Mouse (Mus musculus): Measurements from ENCODE around the gene Igf2bp3. TPM values are rescaled to one million over a fixed set of nuclear protein-coding genes. Genes with fewer than 3 reads are reported as not detected.

Igf2bp3 gene
- total and polyA plus RNA-seq, 2 experiments from 2014 or later = 12.3 to 12.8 TPM

DNA sequence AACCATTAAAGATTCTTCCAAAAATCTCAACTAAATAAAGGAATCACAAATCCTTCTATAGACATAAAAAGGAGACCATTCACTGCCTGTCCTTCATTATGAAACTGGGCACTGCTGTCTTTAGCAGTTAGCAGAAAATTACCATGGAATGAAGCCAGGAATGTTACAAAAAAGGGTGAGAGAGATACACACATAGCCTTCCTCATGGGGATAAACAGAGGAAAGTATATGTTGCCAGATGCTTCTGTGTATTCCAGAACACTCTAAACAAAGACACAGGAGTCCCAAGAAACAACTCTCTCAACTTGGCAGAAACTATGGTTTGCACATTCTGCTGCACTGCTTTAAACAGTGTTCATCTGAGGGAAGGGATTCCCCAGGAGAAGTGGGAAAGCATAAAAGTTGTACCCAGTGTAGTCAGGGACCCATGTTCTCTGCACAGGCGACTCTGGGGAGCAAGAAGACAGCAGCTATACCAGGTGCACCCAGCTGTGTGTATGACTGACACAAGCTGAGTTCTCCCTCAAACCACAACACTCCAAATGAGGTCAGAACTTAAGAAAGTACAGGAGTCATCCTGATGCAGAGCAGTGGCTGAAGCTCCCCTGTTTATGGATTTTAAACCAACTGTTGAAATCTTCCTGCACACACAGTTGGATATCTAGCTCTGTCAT is 95.2 kb downstream of the Igf2bp3 start:
- H3K4me2 ChIP-seq (ENCODE audit: low read depth) = no peak overlapping the region
- H3K27ac ChIP-seq (ENCODE audit: low read depth, low read length) = no peak overlapping the region
- no peaks in the 10 kb centered on the region for H3K4me1 ChIP-seq (ENCODE audit: insufficient read depth)
- DNase-seq (no peak), ATAC-seq (no peak)
- peaks cover 8% of the 10 kb centered on the region for H3K36me3 ChIP-seq (ENCODE audit: insufficient read depth)
- H3K27me3 ChIP-seq (ENCODE audit: insufficient read depth, low read length) = no peaks in the 10 kb centered on the region
- no peaks in the 10 kb centered on the region for H3K9me3 ChIP-seq (ENCODE audit: low read length)
- WGBS = 61% methylated on average over 1 of the region's 1 CpGs
- H3K9ac ChIP-seq = no peak overlapping the region
- no peak overlapping the region for H3K4me3 ChIP-seq (ENCODE audit: low read depth, low read length)
- TF ChIP-seq CTCF (IDR thresholded peaks at IDR 0.05; ENCODE audit: low read depth) = no peak

DNA sequence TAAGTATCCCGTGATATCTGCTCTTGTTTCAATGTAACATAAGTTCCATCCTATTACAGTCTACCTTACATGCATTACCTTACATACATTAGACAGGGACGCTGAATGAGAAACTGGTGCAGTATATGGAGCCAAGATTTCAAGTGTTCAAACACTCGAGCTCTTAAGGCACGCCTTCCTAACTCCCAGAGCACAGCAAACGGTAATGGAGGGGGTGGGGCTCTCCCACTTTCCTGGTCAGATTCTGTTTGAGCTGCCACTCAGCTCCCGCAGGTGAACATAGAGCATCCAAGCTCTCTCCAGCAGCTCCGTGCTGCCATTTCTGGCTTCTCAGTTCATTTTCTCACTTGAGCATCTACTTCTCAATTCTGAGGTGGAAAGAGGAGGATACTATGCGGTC is 96.3 kb downstream of the Igf2bp3 start:
- TF ChIP-seq CTCF (IDR thresholded peaks at IDR 0.05; ENCODE audit: low read depth) = no peak
- DNase-seq = no peak
- no peak overlapping the region for H3K9ac ChIP-seq
- no peak overlapping the region for H3K27ac ChIP-seq (ENCODE audit: low read depth, low read length)
- no peak overlapping the region for H3K4me3 ChIP-seq (ENCODE audit: low read depth, low read length)
- ATAC-seq = no peak
- WGBS = 76% methylated on average over 8 of the region's 8 CpGs
- H3K4me1 ChIP-seq (ENCODE audit: insufficient read depth) = no peaks in the 10 kb centered on the region
- no peaks in the 10 kb centered on the region for H3K9me3 ChIP-seq (ENCODE audit: low read length)
- peaks cover 8% of the 10 kb centered on the region for H3K36me3 ChIP-seq (ENCODE audit: insufficient read depth)
- no peaks in the 10 kb centered on the region for H3K27me3 ChIP-seq (ENCODE audit: insufficient read depth, low read length)
- H3K4me2 ChIP-seq (ENCODE audit: low read depth) = no peak overlapping the region

DNA sequence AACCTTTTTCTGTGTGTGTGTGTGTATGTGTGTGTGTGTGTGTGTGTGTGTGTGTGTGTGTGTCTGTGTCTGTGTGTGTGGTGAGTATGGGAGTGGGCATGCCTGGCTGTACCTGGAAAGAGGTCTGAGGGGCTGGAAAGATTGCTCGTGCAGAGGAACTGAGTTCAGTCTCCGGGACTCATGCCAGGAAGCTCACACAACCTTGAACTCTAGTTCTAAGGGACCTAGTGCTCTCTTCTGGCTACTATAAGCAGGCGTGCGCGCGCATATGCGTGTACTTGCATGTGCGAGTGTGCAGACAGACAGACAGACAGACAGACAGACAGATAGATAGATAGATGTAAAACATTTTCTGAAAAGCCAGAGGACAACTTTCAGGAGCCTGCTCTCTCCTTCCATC is 98.5 kb downstream of the Igf2bp3 start:
- H3K4me1 ChIP-seq (ENCODE audit: insufficient read depth) = no peaks in the 10 kb centered on the region
- peaks cover 8% of the 10 kb centered on the region for H3K36me3 ChIP-seq (ENCODE audit: insufficient read depth)
- 94% methylated on average over 8 of the region's 8 CpGs for WGBS
- H3K27me3 ChIP-seq (ENCODE audit: insufficient read depth, low read length) = no peaks in the 10 kb centered on the region
- no peak overlapping the region for H3K4me3 ChIP-seq (ENCODE audit: low read depth, low read length)
- no peak overlapping the region for H3K4me2 ChIP-seq (ENCODE audit: low read depth)
- H3K9me3 ChIP-seq (ENCODE audit: low read length) = no peaks in the 10 kb centered on the region
- ATAC-seq (no peak), DNase-seq (no peak)
- H3K27ac ChIP-seq (ENCODE audit: low read depth, low read length) = no peak overlapping the region
- TF ChIP-seq CTCF (IDR thresholded peaks at IDR 0.05; ENCODE audit: low read depth) = no peak
- H3K9ac ChIP-seq = no peak overlapping the region

DNA sequence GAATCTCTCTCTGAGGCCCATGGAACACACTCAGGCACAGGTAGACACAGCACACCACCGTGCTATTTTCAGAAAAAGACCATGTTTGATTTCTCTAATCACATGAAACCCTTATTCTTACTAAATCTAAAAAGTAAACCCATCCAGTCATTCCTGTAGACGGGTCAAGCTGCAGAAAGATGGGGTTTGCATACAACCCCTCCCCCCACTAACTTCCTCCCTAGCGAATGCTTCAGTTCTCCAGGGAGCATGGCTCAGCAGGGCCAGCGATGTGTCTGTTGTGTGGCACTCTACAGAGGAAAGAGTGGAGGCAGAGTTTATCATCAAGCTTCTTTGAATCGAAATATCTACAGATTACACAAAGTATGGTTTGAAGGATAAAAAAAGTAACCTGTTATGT is 99.2 kb downstream of the Igf2bp3 start:
- no peak for DNase-seq
- no peak overlapping the region for H3K27ac ChIP-seq (ENCODE audit: low read depth, low read length)
- ATAC-seq = no peak
- no peaks in the 10 kb centered on the region for H3K9me3 ChIP-seq (ENCODE audit: low read length)
- no peak overlapping the region for H3K4me3 ChIP-seq (ENCODE audit: low read depth, low read length)
- no peaks in the 10 kb centered on the region for H3K27me3 ChIP-seq (ENCODE audit: insufficient read depth, low read length)
- WGBS = 86% methylated on average over 5 of the region's 5 CpGs
- TF ChIP-seq CTCF (IDR thresholded peaks at IDR 0.05; ENCODE audit: low read depth) = no peak
- H3K36me3 ChIP-seq (ENCODE audit: insufficient read depth) = peaks cover 8% of the 10 kb centered on the region
- H3K9ac ChIP-seq = no peak overlapping the region
- H3K4me1 ChIP-seq (ENCODE audit: insufficient read depth) = no peaks in the 10 kb centered on the region
- no peak overlapping the region for H3K4me2 ChIP-seq (ENCODE audit: low read depth)

DNA sequence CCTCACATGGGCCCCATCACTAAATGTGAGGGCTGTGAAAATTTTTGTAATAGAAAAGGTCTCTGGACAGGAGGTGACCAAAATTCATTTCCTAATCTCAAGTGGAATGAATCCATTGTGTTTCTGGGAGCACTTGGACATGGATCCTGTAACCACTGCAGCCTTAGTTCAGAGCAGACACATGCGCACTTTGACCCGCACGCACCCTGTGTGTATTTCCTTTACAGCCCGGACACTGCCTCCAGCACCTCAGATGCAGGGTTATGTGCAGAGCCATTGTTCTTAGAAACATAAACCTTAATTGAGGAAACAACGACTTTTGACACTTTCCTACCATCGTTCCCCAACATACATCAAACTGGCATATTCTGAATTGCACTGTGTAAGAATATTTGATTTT is 100.3 kb downstream of the Igf2bp3 start:
- Histone ChIP-seq H3K9ac (no peak overlapping the region), H3K9me3 (ENCODE audit: low read length) (no peaks in the 10 kb centered on the region), H3K4me3 (ENCODE audit: low read depth, low read length) (no peak overlapping the region), H3K36me3 (ENCODE audit: insufficient read depth) (peaks cover 8% of the 10 kb centered on the region), H3K4me1 (ENCODE audit: insufficient read depth) (no peaks in the 10 kb centered on the region), H3K27me3 (ENCODE audit: insufficient read depth, low read length) (no peaks in the 10 kb centered on the region), H3K4me2 (ENCODE audit: low read depth) (no peak overlapping the region), H3K27ac (ENCODE audit: low read depth, low read length) (no peak overlapping the region)
- ATAC-seq (no peak), DNase-seq (no peak)
- no peak for TF ChIP-seq CTCF (IDR thresholded peaks at IDR 0.05; ENCODE audit: low read depth)
- WGBS = 95% methylated on average over 6 of the region's 6 CpGs

DNA sequence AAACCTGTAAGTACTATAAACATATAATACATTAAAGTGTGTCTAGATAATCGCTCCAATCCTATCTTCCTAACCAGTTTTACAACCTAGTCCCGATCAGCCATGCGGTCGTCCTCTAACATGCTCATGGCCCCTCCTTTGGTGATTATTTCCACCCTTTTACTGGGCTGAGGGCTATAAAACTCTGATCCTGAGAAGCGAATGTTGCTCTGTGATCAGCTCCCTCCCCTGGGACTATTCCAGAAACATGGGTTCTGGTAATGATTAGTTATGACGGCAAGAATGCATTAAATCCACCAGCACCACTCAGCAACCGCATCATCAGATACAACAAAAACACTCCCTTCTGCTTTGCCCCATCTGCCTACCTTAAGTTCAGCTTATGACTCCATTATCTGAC is 100.9 kb downstream of the Igf2bp3 start:
- no peak for ATAC-seq
- no peaks in the 10 kb centered on the region for H3K9me3 ChIP-seq (ENCODE audit: low read length)
- TF ChIP-seq CTCF (IDR thresholded peaks at IDR 0.05; ENCODE audit: low read depth) = no peak
- no peak overlapping the region for H3K27ac ChIP-seq (ENCODE audit: low read depth, low read length)
- no peak overlapping the region for H3K4me2 ChIP-seq (ENCODE audit: low read depth)
- DNase-seq = no peak
- no peak overlapping the region for H3K4me3 ChIP-seq (ENCODE audit: low read depth, low read length)
- no peaks in the 10 kb centered on the region for H3K27me3 ChIP-seq (ENCODE audit: insufficient read depth, low read length)
- 91% methylated on average over 7 of the region's 7 CpGs for WGBS
- peaks cover 8% of the 10 kb centered on the region for H3K36me3 ChIP-seq (ENCODE audit: insufficient read depth)
- no peaks in the 10 kb centered on the region for H3K4me1 ChIP-seq (ENCODE audit: insufficient read depth)
- H3K9ac ChIP-seq = no peak overlapping the region

DNA sequence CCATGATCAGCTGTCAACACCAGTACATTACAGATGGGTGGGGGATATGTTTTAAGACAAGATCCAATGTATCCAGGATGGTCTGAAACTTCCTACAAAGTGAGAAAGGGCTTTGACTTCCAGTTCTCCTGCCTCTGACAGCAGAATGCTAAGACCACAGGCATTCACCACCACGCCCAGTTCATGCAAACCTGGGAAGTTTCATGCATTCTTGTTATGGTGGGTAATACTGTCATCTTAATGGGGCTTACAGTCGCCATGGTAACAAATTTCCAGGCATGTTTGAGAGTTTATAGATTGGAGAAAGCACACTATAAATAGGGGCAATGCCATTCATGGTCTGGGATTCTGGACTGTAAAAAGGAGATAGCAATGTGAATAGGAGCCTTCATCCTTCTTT is 105.6 kb downstream of the Igf2bp3 start:
- 82% methylated on average over 2 of the region's 2 CpGs for WGBS
- DNase-seq (peak; percentile 13), ATAC-seq (no peak; the same call in 1 of the 2 replicates)
- H3K27ac ChIP-seq (ENCODE audit: low read depth, low read length) = no peak overlapping the region
- H3K4me2 ChIP-seq (ENCODE audit: low read depth) = no peak overlapping the region
- H3K4me1 ChIP-seq (ENCODE audit: insufficient read depth) = no peaks in the 10 kb centered on the region
- TF ChIP-seq CTCF (IDR thresholded peaks at IDR 0.05; ENCODE audit: low read depth) = no peak
- H3K9me3 ChIP-seq (ENCODE audit: low read length) = no peaks in the 10 kb centered on the region
- peaks cover 3% of the 10 kb centered on the region; the same call in 1 of the 2 replicates for H3K36me3 ChIP-seq (ENCODE audit: insufficient read depth)
- H3K27me3 ChIP-seq (ENCODE audit: insufficient read depth, low read length) = no peaks in the 10 kb centered on the region
- no peak overlapping the region for H3K9ac ChIP-seq
- no peak overlapping the region for H3K4me3 ChIP-seq (ENCODE audit: low read depth, low read length)

Data from forebrain, postnatal 0 days (tissue).